Mouse (Mus musculus) splenic B cell, adult 2 months (primary cell): ENCODE results near the gene Emc4.

ENCODE experiments used
- DNase-seq: peaks from one replicate; pipeline ENCODE4 v3.0.0-alpha.2; 2011; ENCODE audit warnings: low read depth, low spot score
- H3K27me3 ChIP-seq: 2 replicates; pipeline ENCODE4 v1.6.1; 2012; ENCODE audit warnings: mild to moderate bottlenecking, low read length, moderate library complexity, mixed read lengths; ENCODE audit not compliant: control insufficient read depth, poor library complexity, insufficient read depth, severe bottlenecking
- H3K36me3 ChIP-seq: 2 replicates; pipeline ENCODE4 v1.6.1; 2012; ENCODE audit warnings: mild to moderate bottlenecking, low read length, moderate library complexity, mixed read lengths; ENCODE audit not compliant: control insufficient read depth, poor library complexity, insufficient read depth, severe bottlenecking

Gene Emc4

DNA sequence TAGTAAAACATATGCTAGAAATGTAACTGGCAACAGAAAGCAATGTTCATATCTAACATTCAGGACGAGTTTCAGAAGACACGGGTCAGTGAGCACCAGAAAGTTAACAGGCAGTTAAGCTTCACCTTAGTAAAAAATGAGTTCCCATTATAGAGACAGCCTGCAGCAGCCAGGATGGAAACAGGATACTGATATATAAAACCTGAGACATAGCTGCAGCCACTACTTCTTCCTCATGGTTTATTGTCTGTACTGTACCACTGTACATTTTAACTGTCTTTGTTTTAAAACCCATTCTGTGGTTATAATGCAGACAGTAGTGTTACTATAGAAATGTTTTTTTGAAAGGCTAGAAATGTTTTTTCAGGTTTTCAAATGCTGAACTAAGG, 7.1 kb downstream of the Emc4 start:
- DNase-seq: no peak
- Histone ChIP-seq H3K27me3 (no peaks in the 10 kb centered on the region), H3K36me3 (peaks cover 24% of the 10 kb centered on the region)

- Histone ChIP-seq H3K27me3 (no peaks in the 10 kb centered on the region), H3K36me3 (peaks cover 26% of the 10 kb centered on the region)
- no peak for DNase-seq
These were observed 7.6 kb downstream of the Emc4 start for GRCm38 (mm10) chr2:112360012-112360780.

DNA sequence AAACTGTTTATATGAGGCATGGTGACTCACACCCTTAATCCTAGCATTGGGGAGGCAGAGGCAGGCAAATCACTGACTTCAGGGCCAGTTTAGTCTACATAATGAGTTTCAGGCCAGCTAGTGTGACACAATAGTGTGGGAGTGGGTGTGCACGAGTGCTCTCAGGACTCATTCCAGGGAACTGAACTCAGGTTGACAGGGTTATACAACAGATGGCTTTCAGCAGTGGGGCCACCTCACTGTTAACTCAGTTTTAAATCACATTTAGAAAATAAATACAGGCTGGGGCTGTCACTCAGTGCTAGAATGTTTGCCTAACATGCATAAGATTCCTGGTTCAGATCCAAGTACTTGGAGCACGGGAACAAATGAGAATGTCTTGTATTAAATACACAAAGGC, 8.2 kb downstream of the Emc4 start:
- DNase-seq: no peak
- no peaks in the 10 kb centered on the region for H3K27me3 ChIP-seq
- H3K36me3 ChIP-seq: peaks cover 30% of the 10 kb centered on the region

DNA sequence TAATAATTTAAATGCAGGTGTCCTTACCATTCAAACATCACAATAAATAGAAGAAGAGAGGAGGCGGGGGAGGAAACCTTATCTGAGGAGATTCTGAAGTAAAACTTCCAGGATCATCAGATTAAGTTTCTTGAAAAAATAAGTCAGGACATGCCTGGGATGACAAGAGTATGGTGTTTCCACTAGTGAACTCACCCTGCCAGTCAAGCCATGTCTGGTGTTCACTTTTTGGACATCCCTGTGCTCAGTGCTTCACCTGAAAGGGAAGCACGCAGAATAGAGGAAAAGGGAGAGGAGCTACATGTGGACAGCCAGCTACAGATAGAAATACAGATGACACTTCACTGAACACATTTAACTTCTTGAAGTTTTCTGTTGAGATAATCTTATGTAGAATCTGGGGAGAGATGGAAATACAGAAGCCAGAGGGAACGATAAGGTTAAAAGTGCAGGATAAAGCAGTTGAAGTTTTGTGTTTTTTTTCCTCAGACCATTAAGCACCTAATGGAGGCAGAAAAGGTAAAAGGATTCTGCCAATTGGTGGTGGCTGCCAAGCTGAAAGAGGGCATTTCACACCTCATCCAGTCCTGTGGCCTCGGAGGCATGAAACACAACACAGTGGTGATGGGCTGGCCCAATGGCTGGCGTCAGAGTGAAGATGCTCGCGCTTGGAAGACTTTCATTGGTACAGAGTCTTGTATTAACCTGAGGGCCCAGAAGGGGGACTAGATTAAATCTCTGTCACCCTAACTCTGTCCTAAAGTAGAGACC, 14.0 kb downstream of the Emc4 start:
- peaks cover 33% of the 10 kb centered on the region for H3K36me3 ChIP-seq
- no peak for DNase-seq
- no peaks in the 10 kb centered on the region for H3K27me3 ChIP-seq

- Histone ChIP-seq H3K27me3 (no peaks in the 10 kb centered on the region), H3K36me3 (peaks cover 29% of the 10 kb centered on the region)
- no peak for DNase-seq
These were observed 19.6 kb downstream of the Emc4 start for GRCm38 (mm10) chr2:112348246-112348645.

- DNase-seq: no peak
- Histone ChIP-seq H3K27me3 (no peaks in the 10 kb centered on the region), H3K36me3 (peaks cover 19% of the 10 kb centered on the region)
These were observed 26.7 kb downstream of the Emc4 start for GRCm38 (mm10) chr2:112341117-112341516.

- DNase-seq: peak; percentile 51
- Histone ChIP-seq H3K27me3 (no peaks in the 10 kb centered on the region), H3K36me3 (peaks cover 22% of the 10 kb centered on the region)
These were observed 28.1 kb downstream of the Emc4 start for GRCm38 (mm10) chr2:112339736-112340135.

GRCm38 (mm10) chr2:112337211-112337610, 30.6 kb downstream of the Emc4 start:
- Histone ChIP-seq H3K27me3 (no peaks in the 10 kb centered on the region), H3K36me3 (peaks cover 22% of the 10 kb centered on the region)
- no peak for DNase-seq

GRCm38 (mm10) chr2:112332051-112332898, 35.6 kb downstream of the Emc4 start:
- DNase-seq: no peak
- peaks cover 14% of the 10 kb centered on the region for H3K36me3 ChIP-seq
- H3K27me3 ChIP-seq: no peaks in the 10 kb centered on the region

- DNase-seq: no peak
- H3K27me3 ChIP-seq: no peaks in the 10 kb centered on the region
- peaks cover 4% of the 10 kb centered on the region; the same call in 1 of the 2 replicates for H3K36me3 ChIP-seq
These were observed 39.6 kb downstream of the Emc4 start for GRCm38 (mm10) chr2:112328069-112328777.

- DNase-seq: no peak
- Histone ChIP-seq H3K27me3 (no peaks in the 10 kb centered on the region), H3K36me3 (peaks cover 3% of the 10 kb centered on the region; the same call in 1 of the 2 replicates)
These were observed 48.9 kb downstream of the Emc4 start for GRCm38 (mm10) chr2:112318905-112319304.

DNA sequence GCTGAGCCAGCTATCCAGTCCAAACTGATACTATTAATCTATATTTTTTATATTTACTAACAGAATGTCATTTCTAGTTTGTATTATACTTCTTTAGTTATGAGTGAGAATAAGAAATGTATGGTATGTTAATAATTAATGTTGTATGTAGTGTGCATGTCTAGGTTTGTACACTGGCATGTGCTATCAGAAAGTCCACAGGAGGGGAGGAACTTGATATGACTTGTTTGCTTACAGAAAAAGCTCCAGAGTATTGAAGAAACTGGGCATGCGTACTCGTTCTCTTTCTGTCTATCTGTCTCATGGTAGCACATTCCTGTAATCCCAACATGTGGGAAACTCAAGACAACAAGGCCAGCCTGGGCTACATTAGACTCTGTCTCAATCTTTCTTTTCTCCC, 49.6 kb downstream of the Emc4 start:
- no peaks in the 10 kb centered on the region for H3K27me3 ChIP-seq
- peaks cover 3% of the 10 kb centered on the region; the same call in 1 of the 2 replicates for H3K36me3 ChIP-seq
- no peak for DNase-seq

DNA sequence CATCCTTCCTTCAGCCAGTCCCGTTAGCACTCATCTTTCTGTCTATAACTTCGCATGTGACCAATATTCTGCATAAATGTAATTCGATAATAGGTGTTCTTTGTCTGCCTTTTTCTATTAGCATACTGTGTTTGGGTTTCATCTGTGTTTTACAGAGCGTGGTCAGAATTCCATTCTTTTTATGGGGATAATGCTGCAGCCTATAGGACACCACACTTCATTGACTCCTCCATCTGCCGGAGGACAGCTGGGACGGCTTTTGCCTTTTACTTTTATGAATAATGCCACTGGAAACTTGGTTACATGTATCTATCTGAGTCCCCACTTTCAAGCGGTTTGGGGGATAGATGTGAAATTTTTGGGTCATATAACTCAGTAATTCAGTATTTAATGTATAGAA, 52.2 kb downstream of the Emc4 start:
- peaks cover 3% of the 10 kb centered on the region; the same call in 1 of the 2 replicates for H3K36me3 ChIP-seq
- H3K27me3 ChIP-seq: no peaks in the 10 kb centered on the region
- DNase-seq: no peak
